Mouse (Mus musculus): ENCODE measurements around the gene Hist1h3a. TPM values are rescaled to one million over a fixed set of nuclear protein-coding genes. Genes with fewer than 3 reads are reported as not detected.

The Hist1h3a gene
- polyA plus RNA-seq, 1 experiment from 2014 or later = 1.9 TPM

DNA sequence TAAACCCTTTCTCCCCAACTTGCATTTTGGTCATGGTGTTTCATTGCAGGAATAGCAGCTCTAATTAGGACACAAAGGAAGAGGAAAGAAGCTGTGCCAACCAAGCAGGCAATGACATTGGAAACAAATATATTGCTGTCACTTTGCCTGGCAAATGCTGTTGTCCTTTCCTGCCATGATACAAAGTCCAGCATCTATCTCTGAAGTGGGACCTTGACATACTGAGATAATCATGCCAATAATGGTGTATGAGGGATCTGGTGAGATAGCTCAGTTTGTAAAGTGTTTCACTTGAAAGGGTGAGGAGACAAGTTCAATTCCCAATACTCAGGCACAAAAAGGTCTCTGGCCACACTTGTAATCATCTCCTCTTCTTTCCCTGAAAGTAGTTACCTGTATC is 4.6 kb upstream of the Hist1h3a start:
- no peaks in the 10 kb centered on the region for H3K9me3 ChIP-seq
- ATAC-seq (ENCODE audit: extremely low read depth, insufficient number of reproducible peaks, low FRiP score, low TSS enrichment) = no peak
- H3K36me3 ChIP-seq = no peaks in the 10 kb centered on the region
- H3K4me2 ChIP-seq = no peak overlapping the region
- H3K27me3 ChIP-seq (replicated peaks) = no peaks in the 10 kb centered on the region
- no peak overlapping the region for H3K27ac ChIP-seq (replicated peaks)
- no peak overlapping the region for H3K9ac ChIP-seq
- no peak overlapping the region for H3K4me3 ChIP-seq
- peaks cover 25% of the 10 kb centered on the region for H3K4me1 ChIP-seq

DNA sequence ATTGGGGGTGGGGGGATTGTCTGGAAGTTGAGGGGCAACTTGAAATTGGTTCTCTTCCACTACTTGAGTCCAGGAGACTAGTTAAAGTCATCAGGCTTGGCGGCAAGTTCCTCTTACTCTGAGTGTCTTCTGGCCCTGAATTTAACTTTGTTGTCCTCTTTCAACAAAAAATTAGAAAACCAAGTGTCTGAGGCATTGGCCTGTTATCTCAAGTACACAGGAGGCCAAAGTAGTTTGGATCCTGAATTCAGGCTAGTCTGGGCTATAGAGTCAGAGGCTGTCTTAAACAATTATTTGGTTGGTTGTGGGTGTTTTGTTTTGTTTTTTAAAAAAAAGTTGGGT is 3.0 kb upstream of the Hist1h3a start:
- WGBS = 89% methylated on average over 1 of the region's 1 CpGs
- Histone ChIP-seq H3K9ac (no peak overlapping the region), H3K27ac (replicated peaks) (no peak overlapping the region), H3K9me3 (no peaks in the 10 kb centered on the region), H3K36me3 (no peaks in the 10 kb centered on the region), H3K4me3 (no peak overlapping the region), H3K4me2 (peak overlapping the region; percentile 79), H3K4me1 (peaks cover 30% of the 10 kb centered on the region), H3K27me3 (replicated peaks) (no peaks in the 10 kb centered on the region)
- no peak for ATAC-seq (ENCODE audit: extremely low read depth, insufficient number of reproducible peaks, low FRiP score, low TSS enrichment)

DNA sequence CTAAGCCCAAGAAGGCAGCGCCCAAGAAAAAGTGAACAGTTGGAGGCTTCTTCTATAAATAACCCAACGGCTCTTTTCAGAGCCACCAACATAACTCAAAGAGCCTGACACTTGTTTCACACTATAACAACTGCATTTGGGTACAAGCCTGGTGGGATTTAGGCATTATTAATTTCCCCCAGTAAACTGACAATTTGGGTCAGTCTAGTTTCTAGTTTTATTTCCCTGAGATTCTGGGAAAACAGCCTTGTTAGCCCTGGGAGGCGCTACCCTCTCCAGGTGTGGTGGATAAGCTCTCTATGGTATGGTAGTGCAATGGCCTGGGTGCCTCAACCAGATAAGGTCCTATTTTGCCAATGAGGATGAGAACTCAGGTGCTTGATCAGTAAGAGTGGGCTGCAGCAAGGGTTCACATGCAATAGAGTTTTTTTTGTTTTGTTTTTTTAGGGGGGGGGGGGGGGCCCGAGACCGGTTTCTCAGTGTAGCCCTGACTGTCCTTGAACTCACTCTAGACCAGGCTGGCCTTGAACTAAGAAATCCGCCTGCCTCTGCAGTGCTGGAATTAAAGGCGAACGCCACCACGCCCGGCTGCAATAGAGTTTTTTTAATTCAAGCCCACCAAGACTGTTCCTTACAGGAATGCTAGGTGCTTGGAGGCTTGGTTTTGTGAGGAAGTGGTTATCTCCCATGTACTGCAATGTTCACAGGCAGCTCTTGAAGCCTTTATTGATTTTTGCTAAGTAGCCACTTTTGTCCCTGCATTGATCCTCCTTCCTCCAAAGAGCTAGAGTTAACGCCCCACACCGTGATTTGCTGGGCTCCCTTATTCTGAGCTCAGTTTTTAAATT is 2.4 kb upstream of the Hist1h3a start:
- Histone ChIP-seq H3K4me2 (peak overlapping the region; percentile 79), H3K36me3 (no peaks in the 10 kb centered on the region), H3K9ac (peak overlapping the region; percentile 88), H3K9me3 (no peaks in the 10 kb centered on the region), H3K27ac (replicated peaks) (peak overlapping the region; percentile 96), H3K27me3 (replicated peaks) (no peaks in the 10 kb centered on the region), H3K4me3 (peak overlapping the region; percentile 67), H3K4me1 (peaks cover 35% of the 10 kb centered on the region)
- ATAC-seq (ENCODE audit: extremely low read depth, insufficient number of reproducible peaks, low FRiP score, low TSS enrichment) = no peak
- 35% methylated on average over 12 of the region's 12 CpGs for WGBS

DNA sequence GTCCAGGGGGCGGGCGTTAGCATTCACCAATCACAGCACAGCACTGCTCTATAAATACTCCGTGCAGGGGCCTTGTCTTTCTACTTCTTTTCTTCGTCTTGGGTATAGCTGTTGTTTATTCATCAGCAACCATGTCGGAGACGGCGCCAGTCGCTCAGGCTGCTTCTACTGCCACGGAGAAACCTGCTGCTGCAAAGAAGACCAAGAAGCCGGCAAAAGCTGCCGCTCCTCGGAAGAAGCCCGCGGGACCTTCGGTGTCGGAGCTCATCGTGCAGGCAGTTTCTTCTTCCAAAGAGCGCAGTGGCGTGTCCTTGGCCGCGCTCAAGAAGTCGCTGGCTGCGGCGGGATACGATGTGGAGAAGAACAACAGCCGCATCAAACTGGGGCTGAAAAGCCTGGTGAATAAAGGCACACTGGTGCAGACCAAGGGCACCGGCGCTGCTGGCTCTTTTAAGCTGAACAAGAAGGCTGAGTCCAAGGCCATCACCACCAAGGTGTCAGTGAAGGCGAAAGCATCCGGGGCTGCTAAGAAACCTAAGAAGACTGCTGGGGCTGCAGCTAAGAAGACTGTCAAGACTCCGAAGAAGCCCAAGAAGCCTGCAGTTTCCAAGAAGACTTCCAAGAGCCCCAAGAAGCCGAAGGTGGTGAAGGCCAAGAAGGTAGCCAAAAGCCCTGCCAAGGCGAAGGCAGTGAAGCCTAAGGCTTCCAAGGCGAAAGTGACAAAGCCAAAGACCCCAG is 1.6 kb upstream of the Hist1h3a start, which contains the start of gene Hist1h1a:
Gene Hist1h1a, plus strand, starts transcription at position 81 of the 738 bp plus-strand sequence.
- H3K36me3 ChIP-seq = no peaks in the 10 kb centered on the region
- 3% methylated on average over 34 of the region's 34 CpGs for WGBS
- H3K4me2 ChIP-seq = peak within 1 kb of the TSS; percentile 79
- H3K4me3 ChIP-seq = peak within 1 kb of the TSS; percentile 67
- peaks cover 33% of the 10 kb centered on the region for H3K4me1 ChIP-seq
- peak within 1 kb of the TSS; percentile 88 for H3K9ac ChIP-seq
- H3K9me3 ChIP-seq = no peaks in the 10 kb centered on the region
- H3K27ac ChIP-seq (replicated peaks) = peak within 1 kb of the TSS; percentile 96
- no peaks in the 10 kb centered on the region for H3K27me3 ChIP-seq (replicated peaks)
- ATAC-seq (ENCODE audit: extremely low read depth, insufficient number of reproducible peaks, low FRiP score, low TSS enrichment) = peak; percentile 70

DNA sequence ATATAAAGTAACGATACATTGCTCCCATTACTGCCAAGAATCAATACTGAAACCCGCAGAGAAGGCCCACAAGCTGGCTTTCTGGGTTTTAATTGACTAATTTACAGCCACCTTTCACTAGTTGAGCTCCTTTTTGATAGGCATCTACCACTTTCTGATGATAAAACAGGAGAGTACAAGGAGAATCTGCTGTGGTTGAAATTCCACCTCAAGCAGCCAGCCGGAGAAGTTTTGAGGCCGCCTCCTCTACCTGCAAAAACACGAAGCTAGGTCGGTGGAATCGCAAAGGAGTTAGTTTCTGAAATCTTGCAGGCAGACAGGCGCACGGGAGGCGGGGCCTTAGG is 1.0 kb upstream of the Hist1h3a start:
- Histone ChIP-seq H3K4me1 (peaks cover 31% of the 10 kb centered on the region), H3K36me3 (no peaks in the 10 kb centered on the region), H3K27ac (replicated peaks) (peak overlapping the region; percentile 96), H3K27me3 (replicated peaks) (no peaks in the 10 kb centered on the region), H3K4me3 (peak overlapping the region; percentile 67), H3K4me2 (peak overlapping the region; percentile 79), H3K9me3 (no peaks in the 10 kb centered on the region), H3K9ac (peak overlapping the region; percentile 88)
- whole genome bisulfite sequencing = 3% methylated on average over 10 of the region's 10 CpGs
- ATAC-seq (ENCODE audit: extremely low read depth, insufficient number of reproducible peaks, low FRiP score, low TSS enrichment) = no peak

DNA sequence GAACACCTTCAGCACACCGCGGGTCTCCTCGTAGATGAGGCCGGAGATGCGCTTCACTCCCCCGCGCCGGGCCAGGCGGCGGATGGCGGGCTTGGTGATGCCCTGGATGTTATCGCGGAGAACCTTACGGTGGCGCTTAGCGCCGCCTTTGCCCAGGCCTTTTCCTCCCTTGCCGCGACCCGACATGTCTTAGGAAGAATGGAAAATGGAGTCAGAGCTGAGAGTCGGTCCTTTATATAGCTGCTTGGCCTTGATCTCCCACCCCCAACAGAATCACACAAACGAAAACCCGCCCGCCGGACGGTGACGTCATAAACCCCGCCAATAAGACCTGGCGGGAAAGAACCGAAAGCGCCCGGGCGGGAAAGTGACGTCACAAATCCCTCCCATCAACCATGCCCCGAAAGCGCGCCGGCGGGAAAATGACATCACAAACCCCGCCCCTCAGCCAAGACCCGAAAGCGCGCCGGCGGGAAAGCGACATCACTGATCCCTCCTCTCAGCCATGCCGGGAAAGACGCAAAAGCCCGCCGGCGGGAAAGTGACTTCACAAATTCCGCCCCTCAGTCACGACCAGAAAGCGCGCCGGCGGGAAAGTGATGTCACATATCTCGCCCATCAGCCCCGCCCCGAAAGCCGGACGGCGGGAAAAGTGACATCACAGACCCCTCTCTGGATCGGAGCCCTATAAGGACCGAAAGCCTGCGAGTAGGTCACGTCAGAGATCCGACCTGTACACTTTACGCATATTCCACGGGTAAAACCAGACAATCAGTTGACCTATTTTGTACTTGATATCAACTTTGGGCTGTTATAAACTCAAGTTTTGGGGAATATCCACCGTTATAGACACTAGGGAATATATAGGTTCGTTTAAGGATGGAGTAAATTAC is 968 bp downstream of the Hist1h3a start, which contains the start of gene Hist1h4a:
Gene Hist1h4a, minus strand, starts transcription at position 259 of the 893 bp plus-strand sequence.
- no peaks in the 10 kb centered on the region for H3K36me3 ChIP-seq
- H3K27me3 ChIP-seq (replicated peaks) = no peaks in the 10 kb centered on the region
- H3K4me2 ChIP-seq = peak within 1 kb of the TSS; percentile 79
- no peaks in the 10 kb centered on the region for H3K9me3 ChIP-seq
- H3K27ac ChIP-seq (replicated peaks) = peak within 1 kb of the TSS; percentile 96
- H3K4me1 ChIP-seq = peaks cover 37% of the 10 kb centered on the region
- peak; percentile 61 for ATAC-seq (ENCODE audit: extremely low read depth, insufficient number of reproducible peaks, low FRiP score, low TSS enrichment)
- H3K4me3 ChIP-seq = peak within 1 kb of the TSS; percentile 54
- H3K9ac ChIP-seq = peak within 1 kb of the TSS; percentile 85
- under 1% methylated on average over 68 of the region's 72 CpGs for WGBS

DNA sequence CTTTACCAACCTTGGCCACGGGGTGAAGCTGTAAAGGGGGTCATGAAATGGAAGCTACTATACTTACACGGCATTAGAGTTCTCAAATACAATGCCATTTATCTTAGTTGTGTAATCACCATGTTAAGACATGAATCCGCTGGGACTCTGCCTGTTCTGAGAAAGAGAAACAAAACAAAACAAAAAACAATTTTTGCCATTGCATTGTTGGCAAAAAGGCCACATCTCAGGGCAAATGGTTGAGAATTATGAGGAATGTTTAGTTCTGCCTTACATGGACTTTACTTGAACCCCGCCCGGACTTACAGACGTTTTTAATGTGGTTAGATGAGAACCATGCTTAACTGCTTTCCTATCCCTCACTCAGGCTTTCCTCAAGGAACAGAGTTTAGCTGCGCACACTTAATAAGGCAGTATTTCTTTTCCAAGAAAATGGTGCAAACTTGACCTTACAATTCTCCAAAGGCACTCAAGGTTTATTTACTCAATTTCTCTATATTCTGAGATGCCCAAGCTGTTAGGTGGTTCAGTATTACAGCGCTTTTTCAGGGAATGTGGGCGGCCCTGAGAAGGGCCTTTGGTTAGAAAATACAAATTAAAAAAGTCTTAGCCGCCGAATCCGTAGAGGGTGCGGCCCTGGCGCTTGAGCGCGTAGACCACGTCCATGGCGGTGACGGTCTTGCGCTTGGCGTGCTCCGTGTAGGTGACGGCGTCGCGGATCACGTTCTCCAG is 1.8 kb downstream of the Hist1h3a start:
- Histone ChIP-seq H3K27me3 (replicated peaks) (no peaks in the 10 kb centered on the region), H3K36me3 (no peaks in the 10 kb centered on the region), H3K4me2 (peak overlapping the region; percentile 79), H3K9me3 (no peaks in the 10 kb centered on the region), H3K27ac (replicated peaks) (peak overlapping the region; percentile 96), H3K4me3 (peak overlapping the region; percentile 54), H3K4me1 (peaks cover 37% of the 10 kb centered on the region), H3K9ac (peak overlapping the region; percentile 81)
- 1% methylated on average over 22 of the region's 27 CpGs for WGBS
- no peak for ATAC-seq (ENCODE audit: extremely low read depth, insufficient number of reproducible peaks, low FRiP score, low TSS enrichment)

DNA sequence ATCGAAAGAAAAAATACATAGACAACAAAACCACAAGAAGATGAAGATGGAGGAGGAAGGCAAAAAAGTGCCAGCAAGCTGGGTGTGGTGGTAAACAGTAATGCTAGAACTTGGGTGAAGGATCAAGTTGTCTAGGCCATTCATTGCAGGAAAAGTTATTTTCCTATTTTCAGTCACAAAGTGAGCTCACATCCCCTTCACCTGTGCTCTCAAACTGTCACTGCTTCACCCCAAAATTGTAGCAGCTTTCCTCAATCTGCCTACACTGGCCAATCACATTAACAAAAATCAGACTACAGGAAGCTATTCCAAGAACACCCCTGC is 2.3 kb downstream of the Hist1h3a start:
- H3K4me1 ChIP-seq = peaks cover 37% of the 10 kb centered on the region
- peak overlapping the region; percentile 79 for H3K4me2 ChIP-seq
- peak overlapping the region; percentile 54 for H3K4me3 ChIP-seq
- H3K36me3 ChIP-seq = no peaks in the 10 kb centered on the region
- H3K27ac ChIP-seq (replicated peaks) = peak overlapping the region; percentile 96
- H3K9me3 ChIP-seq = no peaks in the 10 kb centered on the region
- H3K27me3 ChIP-seq (replicated peaks) = no peaks in the 10 kb centered on the region
- H3K9ac ChIP-seq = peak overlapping the region; percentile 81
- WGBS = 67% methylated on average over 1 of the region's 1 CpGs
- ATAC-seq (ENCODE audit: extremely low read depth, insufficient number of reproducible peaks, low FRiP score, low TSS enrichment) = no peak

DNA sequence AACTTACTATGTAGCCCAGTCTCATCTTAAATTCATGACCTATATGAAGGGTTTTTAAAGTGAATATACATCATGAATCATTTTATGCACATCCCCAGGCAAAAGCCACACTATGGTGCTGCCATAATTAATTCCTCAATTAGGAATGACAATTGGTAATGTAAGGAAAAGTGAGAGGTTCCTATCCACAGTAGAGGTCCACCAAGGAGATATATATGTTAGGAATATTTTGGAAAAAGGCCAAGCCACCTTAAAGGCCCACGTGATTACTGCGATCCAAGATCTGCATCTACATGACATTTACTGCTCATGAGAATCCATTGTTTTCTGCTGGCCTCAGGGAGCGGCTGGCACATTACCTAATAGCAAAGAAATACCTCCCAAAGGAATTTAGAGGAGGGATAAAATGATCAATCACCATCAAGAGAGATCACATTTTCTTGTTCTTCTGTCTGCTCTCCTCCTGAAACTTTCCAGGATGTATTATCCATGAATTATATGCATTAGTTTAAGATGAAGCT is 2.9 kb downstream of the Hist1h3a start:
- H3K4me1 ChIP-seq = peaks cover 31% of the 10 kb centered on the region
- no peak for ATAC-seq (ENCODE audit: extremely low read depth, insufficient number of reproducible peaks, low FRiP score, low TSS enrichment)
- 83% methylated on average over 3 of the region's 3 CpGs for WGBS

DNA sequence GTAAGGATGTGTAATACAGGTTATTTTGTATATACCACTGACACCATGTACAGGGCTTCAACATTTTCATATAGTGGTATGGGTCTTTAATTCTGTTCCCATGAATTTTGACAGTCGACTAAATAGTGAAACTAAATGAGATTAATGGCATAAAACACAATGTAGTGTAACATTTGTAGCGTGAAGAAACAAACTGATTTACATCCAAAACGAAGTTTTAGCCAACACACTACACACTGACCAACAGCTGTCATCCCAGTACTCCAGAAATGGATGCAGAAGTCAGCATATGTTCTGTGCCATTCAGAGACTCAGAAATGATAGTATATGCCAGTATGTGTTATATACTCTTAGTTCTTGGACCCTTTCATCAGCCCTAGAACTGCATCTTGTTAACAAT is 4.3 kb downstream of the Hist1h3a start:
- Histone ChIP-seq H3K4me3 (peak overlapping the region; percentile 51), H3K9me3 (no peaks in the 10 kb centered on the region), H3K4me1 (peaks cover 25% of the 10 kb centered on the region), H3K9ac (peak overlapping the region; percentile 40), H3K36me3 (no peaks in the 10 kb centered on the region), H3K27ac (replicated peaks) (peak overlapping the region; percentile 45; the same call in 1 of the 2 replicates), H3K27me3 (replicated peaks) (no peaks in the 10 kb centered on the region), H3K4me2 (peak overlapping the region; percentile 78)
- 55% methylated on average over 3 of the region's 3 CpGs for WGBS
- no peak for ATAC-seq (ENCODE audit: extremely low read depth, insufficient number of reproducible peaks, low FRiP score, low TSS enrichment)

More for the DNA sequence above, 2.9 kb downstream of the Hist1h3a start:
- Histone ChIP-seq H3K36me3 (no peaks in the 10 kb centered on the region), H3K27ac (replicated peaks) (no peak overlapping the region), H3K27me3 (replicated peaks) (no peaks in the 10 kb centered on the region), H3K9ac (no peak overlapping the region), H3K4me2 (peak overlapping the region; percentile 79; the same call in 1 of the 2 replicates), H3K4me3 (no peak overlapping the region), H3K9me3 (no peaks in the 10 kb centered on the region)

Data from heart, embryonic 13.5 days (tissue).